Mouse (Mus musculus): ENCODE measurements around the gene Kdelr1. TPM values are rescaled to one million over a fixed set of nuclear protein-coding genes. Genes with fewer than 3 reads are reported as not detected.
A peak's percentile ranks its signal among the peaks of the same experiment; 100 is the strongest.

Kdelr1 gene
- polyA plus RNA-seq, 1 experiment from 2014 or later = 55.0 TPM

GRCm38 (mm10) chr7:45917926-45918325 is 45.4 kb downstream of the Kdelr1 start:
- Histone ChIP-seq H3K4me3 (ENCODE audit: low read depth, low read length) (no peak overlapping the region), H3K4me2 (ENCODE audit: low read length) (no peak overlapping the region), H3K27me3 (ENCODE audit: control insufficient read depth, insufficient read depth, low read depth, low read length) (no peaks in the 10 kb centered on the region), H3K9ac (ENCODE audit: low read depth, low read length) (no peak overlapping the region), H3K36me3 (ENCODE audit: control insufficient read depth, insufficient read depth, low read length) (no peaks in the 10 kb centered on the region), H3K27ac (ENCODE audit: low read length) (no peak overlapping the region), H3K9me3 (replicated peaks; ENCODE audit: control insufficient read depth, low read length, poor library complexity, severe bottlenecking) (no peaks in the 10 kb centered on the region), H3K4me1 (ENCODE audit: control insufficient read depth, insufficient read depth, low read length) (peaks cover 22% of the 10 kb centered on the region)
- no peak for ATAC-seq
- 89% methylated on average over 15 of the region's 15 CpGs for WGBS

GRCm38 (mm10) chr7:45919083-45919671 is 46.6 kb downstream of the Kdelr1 start:
- ATAC-seq = no peak
- Histone ChIP-seq H3K9ac (ENCODE audit: low read depth, low read length) (no peak overlapping the region), H3K4me3 (ENCODE audit: low read depth, low read length) (no peak overlapping the region), H3K27ac (ENCODE audit: low read length) (no peak overlapping the region), H3K9me3 (replicated peaks; ENCODE audit: control insufficient read depth, low read length, poor library complexity, severe bottlenecking) (no peaks in the 10 kb centered on the region), H3K4me2 (ENCODE audit: low read length) (no peak overlapping the region), H3K4me1 (ENCODE audit: control insufficient read depth, insufficient read depth, low read length) (peaks cover 22% of the 10 kb centered on the region), H3K27me3 (ENCODE audit: control insufficient read depth, insufficient read depth, low read depth, low read length) (no peaks in the 10 kb centered on the region), H3K36me3 (ENCODE audit: control insufficient read depth, insufficient read depth, low read length) (no peaks in the 10 kb centered on the region)
- 62% methylated on average over 14 of the region's 14 CpGs for WGBS

- 81% methylated on average over 4 of the region's 4 CpGs for WGBS
- no peak for ATAC-seq
- no peaks in the 10 kb centered on the region for H3K27me3 ChIP-seq (ENCODE audit: control insufficient read depth, insufficient read depth, low read depth, low read length)
- no peaks in the 10 kb centered on the region for H3K36me3 ChIP-seq (ENCODE audit: control insufficient read depth, insufficient read depth, low read length)
- H3K9me3 ChIP-seq (replicated peaks; ENCODE audit: control insufficient read depth, low read length, poor library complexity, severe bottlenecking) = no peaks in the 10 kb centered on the region
- H3K4me2 ChIP-seq (ENCODE audit: low read length) = no peak overlapping the region
- no peak overlapping the region for H3K9ac ChIP-seq (ENCODE audit: low read depth, low read length)
- no peak overlapping the region for H3K4me3 ChIP-seq (ENCODE audit: low read depth, low read length)
- H3K4me1 ChIP-seq (ENCODE audit: control insufficient read depth, insufficient read depth, low read length) = peaks cover 22% of the 10 kb centered on the region
- no peak overlapping the region for H3K27ac ChIP-seq (ENCODE audit: low read length)
Observed at GRCm38 (mm10) chr7:45919761-45920160, 47.2 kb downstream of the Kdelr1 start.

GRCm38 (mm10) chr7:45920583-45921241 is 48.1 kb downstream of the Kdelr1 start:
- WGBS = 58% methylated on average over 9 of the region's 9 CpGs
- Histone ChIP-seq H3K4me3 (ENCODE audit: low read depth, low read length) (no peak overlapping the region; the same call in 1 of the 2 replicates), H3K27me3 (ENCODE audit: control insufficient read depth, insufficient read depth, low read depth, low read length) (no peaks in the 10 kb centered on the region), H3K4me1 (ENCODE audit: control insufficient read depth, insufficient read depth, low read length) (peaks cover 21% of the 10 kb centered on the region), H3K9me3 (replicated peaks; ENCODE audit: control insufficient read depth, low read length, poor library complexity, severe bottlenecking) (no peaks in the 10 kb centered on the region), H3K4me2 (ENCODE audit: low read length) (no peak overlapping the region), H3K27ac (ENCODE audit: low read length) (no peak overlapping the region), H3K36me3 (ENCODE audit: control insufficient read depth, insufficient read depth, low read length) (no peaks in the 10 kb centered on the region), H3K9ac (ENCODE audit: low read depth, low read length) (no peak overlapping the region; the same call in 1 of the 2 replicates)
- no peak for ATAC-seq

- WGBS = 50% methylated on average over 9 of the region's 9 CpGs
- no peak within 1 kb of the TSS; the same call in 1 of the 2 replicates for H3K9ac ChIP-seq (ENCODE audit: low read depth, low read length)
- H3K4me2 ChIP-seq (ENCODE audit: low read length) = no peak within 1 kb of the TSS
- H3K4me1 ChIP-seq (ENCODE audit: control insufficient read depth, insufficient read depth, low read length) = peaks cover 16% of the 10 kb centered on the region
- H3K27ac ChIP-seq (ENCODE audit: low read length) = no peak within 1 kb of the TSS
- H3K4me3 ChIP-seq (ENCODE audit: low read depth, low read length) = no peak within 1 kb of the TSS; the same call in 1 of the 2 replicates
- no peak for ATAC-seq
- H3K36me3 ChIP-seq (ENCODE audit: control insufficient read depth, insufficient read depth, low read length) = no peaks in the 10 kb centered on the region
- no peaks in the 10 kb centered on the region for H3K27me3 ChIP-seq (ENCODE audit: control insufficient read depth, insufficient read depth, low read depth, low read length)
- no peaks in the 10 kb centered on the region for H3K9me3 ChIP-seq (replicated peaks; ENCODE audit: control insufficient read depth, low read length, poor library complexity, severe bottlenecking)
Observed at GRCm38 (mm10) chr7:45921242-45921621, 48.7 kb downstream of the Kdelr1 start, which contains the start of gene Emp3. Gene Emp3 (minus strand): TSS chr7:45921404.

- no peak for ATAC-seq
- no peak overlapping the region for H3K4me3 ChIP-seq (ENCODE audit: low read depth, low read length)
- H3K9ac ChIP-seq (ENCODE audit: low read depth, low read length) = no peak overlapping the region
Observed at GRCm38 (mm10) chr7:45921950-45922600, 49.5 kb downstream of the Kdelr1 start.

GRCm38 (mm10) chr7:45922928-45923761 is 50.6 kb downstream of the Kdelr1 start:
- under 1% methylated on average over 37 of the region's 37 CpGs for WGBS
- H3K9me3 ChIP-seq (replicated peaks; ENCODE audit: control insufficient read depth, low read length, poor library complexity, severe bottlenecking) = no peaks in the 10 kb centered on the region
- peak overlapping the region; percentile 68 for H3K4me2 ChIP-seq (ENCODE audit: low read length)
- peak overlapping the region; percentile 59 for H3K9ac ChIP-seq (ENCODE audit: low read depth, low read length)
- peak overlapping the region; percentile 80 for H3K27ac ChIP-seq (ENCODE audit: low read length)
- no peaks in the 10 kb centered on the region for H3K36me3 ChIP-seq (ENCODE audit: control insufficient read depth, insufficient read depth, low read length)
- ATAC-seq = peak; percentile 90
- peaks cover 3% of the 10 kb centered on the region; the same call in 1 of the 2 replicates for H3K4me1 ChIP-seq (ENCODE audit: control insufficient read depth, insufficient read depth, low read length)
- H3K27me3 ChIP-seq (ENCODE audit: control insufficient read depth, insufficient read depth, low read depth, low read length) = peaks cover 3% of the 10 kb centered on the region; the same call in 1 of the 2 replicates
- peak overlapping the region; percentile 51 for H3K4me3 ChIP-seq (ENCODE audit: low read depth, low read length)

More at GRCm38 (mm10) chr7:45921950-45922600, 49.5 kb downstream of the Kdelr1 start:
- H3K4me1 ChIP-seq (ENCODE audit: control insufficient read depth, insufficient read depth, low read length) = peaks cover 8% of the 10 kb centered on the region
- H3K27me3 ChIP-seq (ENCODE audit: control insufficient read depth, insufficient read depth, low read depth, low read length) = no peaks in the 10 kb centered on the region
- H3K9me3 ChIP-seq (replicated peaks; ENCODE audit: control insufficient read depth, low read length, poor library complexity, severe bottlenecking) = no peaks in the 10 kb centered on the region
- 88% methylated on average over 12 of the region's 12 CpGs for WGBS
- H3K4me2 ChIP-seq (ENCODE audit: low read length) = peak overlapping the region; percentile 68; the same call in 1 of the 2 replicates
- H3K27ac ChIP-seq (ENCODE audit: low read length) = no peak overlapping the region
- no peaks in the 10 kb centered on the region for H3K36me3 ChIP-seq (ENCODE audit: control insufficient read depth, insufficient read depth, low read length)

- peak; percentile 46 for ATAC-seq
- Histone ChIP-seq H3K4me2 (ENCODE audit: low read length) (peak within 1 kb of the TSS; percentile 68), H3K9me3 (replicated peaks; ENCODE audit: control insufficient read depth, low read length, poor library complexity, severe bottlenecking) (no peaks in the 10 kb centered on the region), H3K4me3 (ENCODE audit: low read depth, low read length) (peak within 1 kb of the TSS; percentile 51), H3K27ac (ENCODE audit: low read length) (peak within 1 kb of the TSS; percentile 80), H3K27me3 (ENCODE audit: control insufficient read depth, insufficient read depth, low read depth, low read length) (peaks cover 4% of the 10 kb centered on the region; the same call in 1 of the 2 replicates), H3K36me3 (ENCODE audit: control insufficient read depth, insufficient read depth, low read length) (no peaks in the 10 kb centered on the region), H3K9ac (ENCODE audit: low read depth, low read length) (peak within 1 kb of the TSS; percentile 59), H3K4me1 (ENCODE audit: control insufficient read depth, insufficient read depth, low read length) (peaks cover 3% of the 10 kb centered on the region; the same call in 1 of the 2 replicates)
- 4% methylated on average over 24 of the region's 24 CpGs for WGBS
Observed at GRCm38 (mm10) chr7:45923762-45924428, 51.3 kb downstream of the Kdelr1 start, which contains the start of gene Ccdc114. Gene Ccdc114 (plus strand): TSS chr7:45924072.
